Mouse (Mus musculus) left cerebral cortex, postnatal 14 days (tissue): ENCODE data around the gene Ncf2. TPM values are rescaled to one million over a fixed set of nuclear protein-coding genes. Genes with fewer than 3 reads are reported as not detected.
"Not testable (repeated sequence)": the region's sequence is repeated elsewhere in the genome, so short reads cannot be mapped to it uniquely, and the experiment has no call there.

Source experiments
- DNase-seq, 2 experiments: peaks; one replicate each; pipeline ENCODE4 v3.0.0; 2021 to 2022; ENCODE audit warnings: low spot score in 2 of 2, mixed read lengths in 1 of 2
- intact Hi-C: fragments of 180-260 bp; cut with DNase I; formaldehyde crosslinking; loops from one replicate; pipeline ENCODE4 v1.15.1; 2025
- long read RNA-seq, 2 experiments: library from polyadenylated mRNA; stranded (forward); transcript quantifications; one replicate each; pipeline ENCODE4 v2.0.0; 2021
- total RNA-seq, 2 experiments: library from RNA; stranded (reverse); gene quantifications; 2 replicates each; pipeline ENCODE4 v1.2.3; 2021

The Ncf2 gene
- total RNA-seq = 1 to 10 TPM; 3.4 to 3.9 TPM
- long read RNA-seq, experiment 1, partial matches to known transcripts = 0 of 8 reads
- long read RNA-seq, experiment 1, other reads (novel, unspliced or antisense) = 6 of 8 reads
- long read RNA-seq, experiment 2, partial matches to known transcripts = 0 of 10 reads
- long read RNA-seq, experiment 2, other reads (novel, unspliced or antisense) = 9 of 10 reads

DNA sequence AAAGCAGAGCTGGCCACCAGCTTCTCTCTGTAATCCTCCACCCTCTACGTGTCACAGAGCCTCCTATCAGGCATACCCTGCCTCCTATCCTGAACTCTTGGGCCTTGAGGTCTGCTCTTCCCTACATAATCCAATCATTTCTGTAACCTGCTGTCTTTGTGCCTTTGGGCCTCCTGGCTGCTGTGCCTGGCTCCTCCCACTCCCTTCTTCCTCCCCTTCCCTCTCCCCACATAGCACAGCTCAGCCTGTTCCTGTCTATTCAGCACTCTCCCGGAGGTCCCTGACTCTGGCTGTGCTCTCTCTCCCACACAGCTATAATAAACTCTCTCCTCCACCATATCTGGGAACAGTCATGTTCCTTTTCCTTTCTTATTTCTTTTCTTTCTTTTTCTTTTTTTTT lies at the start of gene Ncf2:
TSS of gene Ncf2 (plus strand) at position 298 of the 400 bp plus-strand sequence.
- intact Hi-C loops = no loop called here
- DNase-seq = peak in 1 of 2 experiments; percentile 20

DNA sequence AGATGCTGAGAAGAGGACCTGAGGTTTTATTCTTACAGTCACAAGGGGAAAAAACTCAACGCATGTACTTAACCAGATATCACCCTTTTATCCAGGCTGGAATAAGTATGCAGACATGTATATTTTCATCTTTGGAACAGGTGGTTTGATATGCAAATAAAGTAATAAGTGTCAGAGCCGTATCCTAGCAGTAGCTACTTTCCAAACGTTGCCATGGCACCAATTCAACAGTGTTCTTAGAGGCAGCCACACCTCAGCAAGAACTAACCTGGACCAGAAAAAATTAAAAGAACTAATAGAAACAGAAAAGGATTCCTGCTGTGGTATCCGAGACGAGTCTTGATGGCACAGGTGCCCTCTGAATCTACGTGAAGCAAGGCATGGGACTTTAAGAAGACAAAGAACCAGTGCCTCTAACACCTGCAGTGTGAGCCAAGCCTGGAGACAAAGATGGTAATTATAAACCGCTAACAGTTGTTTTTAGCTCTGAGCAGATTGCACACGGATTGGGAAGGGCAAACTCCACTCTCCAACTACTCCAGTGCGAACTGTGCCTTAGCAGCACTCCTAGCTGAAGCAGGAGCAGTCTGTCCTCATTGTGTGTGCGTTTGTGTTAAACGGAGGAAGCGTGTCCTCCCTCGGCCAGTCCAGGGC lies 49.6 kb upstream of the Ncf2 start, which contains the start of gene Apobec4:
TSS of gene Apobec4 (plus strand) at position 240 of the 654 bp plus-strand sequence.
- peak; percentile 56 to 71 for DNase-seq
- intact Hi-C loops = no loop called here

DNA sequence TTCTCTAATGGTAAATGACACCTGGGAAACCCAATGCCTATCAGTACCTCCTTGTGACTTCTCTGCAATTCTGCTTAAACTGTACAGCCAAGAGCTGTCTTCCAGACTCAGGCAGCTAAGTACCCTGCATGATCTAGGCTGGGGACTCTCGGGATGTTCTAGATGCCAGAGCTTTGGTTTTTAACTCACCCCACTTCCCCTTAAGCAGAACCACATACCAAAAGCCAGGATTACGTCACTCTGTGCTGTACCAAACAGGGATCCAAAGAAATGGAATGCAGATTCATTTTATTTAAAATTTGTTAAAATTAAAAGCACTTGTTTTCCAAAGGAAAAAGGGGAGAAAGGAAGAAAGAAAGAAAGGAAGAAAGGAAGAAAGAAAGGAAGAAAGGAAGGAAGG lies 38.2 kb upstream of the Ncf2 start:
- intact Hi-C loops = no loop called here
- DNase-seq = no peak

DNA sequence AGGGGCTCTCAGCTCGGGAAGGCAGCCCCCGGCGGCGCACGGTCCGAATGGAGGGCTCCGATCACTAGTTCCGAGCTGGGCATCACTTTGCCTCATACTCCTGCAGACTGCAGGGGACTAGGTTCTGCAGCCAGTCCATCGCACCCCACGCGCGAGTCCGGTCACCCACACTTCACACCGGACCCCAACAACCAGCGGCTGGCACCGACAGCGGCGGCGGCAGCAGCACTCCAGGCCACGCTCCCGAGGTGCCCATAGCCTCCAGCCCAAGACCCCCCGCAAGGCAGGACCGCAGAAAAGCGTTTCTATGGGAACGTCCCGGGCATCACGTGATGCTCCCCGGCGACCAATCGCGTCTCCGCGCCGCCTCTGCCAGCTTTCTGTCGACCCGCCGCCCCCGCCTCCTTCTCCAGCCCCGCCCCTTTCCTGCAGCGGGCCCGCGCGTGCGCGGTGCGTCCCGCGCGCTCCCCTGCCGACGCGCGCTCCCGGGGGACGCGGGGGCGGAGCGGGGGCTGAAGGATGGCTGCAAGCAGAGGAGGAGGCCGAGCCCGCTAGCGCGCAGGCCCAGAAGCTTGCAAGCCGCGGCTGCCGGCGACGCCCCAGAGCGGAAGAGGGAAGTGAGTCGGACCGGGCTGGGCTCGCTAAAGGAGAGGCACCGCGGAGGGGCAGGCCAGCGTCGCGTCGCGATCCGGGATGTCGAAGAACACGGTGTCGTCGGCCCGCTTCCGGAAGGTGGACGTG lies 33.8 kb upstream of the Ncf2 start, which contains the start of the genes Rgl1 and Arpc5:
TSS of gene Rgl1 (minus strand) at position 320 of the 741 bp plus-strand sequence.
TSS of gene Arpc5 (plus strand) at position 511 of the 741 bp plus-strand sequence.
- peak; percentile 97 to 98 for DNase-seq
- intact Hi-C loops = loop anchor here (5.0 kb wide), 2 partner anchors 71 to 136 kb away; partner anchors contain the start of gene Smg7

DNA sequence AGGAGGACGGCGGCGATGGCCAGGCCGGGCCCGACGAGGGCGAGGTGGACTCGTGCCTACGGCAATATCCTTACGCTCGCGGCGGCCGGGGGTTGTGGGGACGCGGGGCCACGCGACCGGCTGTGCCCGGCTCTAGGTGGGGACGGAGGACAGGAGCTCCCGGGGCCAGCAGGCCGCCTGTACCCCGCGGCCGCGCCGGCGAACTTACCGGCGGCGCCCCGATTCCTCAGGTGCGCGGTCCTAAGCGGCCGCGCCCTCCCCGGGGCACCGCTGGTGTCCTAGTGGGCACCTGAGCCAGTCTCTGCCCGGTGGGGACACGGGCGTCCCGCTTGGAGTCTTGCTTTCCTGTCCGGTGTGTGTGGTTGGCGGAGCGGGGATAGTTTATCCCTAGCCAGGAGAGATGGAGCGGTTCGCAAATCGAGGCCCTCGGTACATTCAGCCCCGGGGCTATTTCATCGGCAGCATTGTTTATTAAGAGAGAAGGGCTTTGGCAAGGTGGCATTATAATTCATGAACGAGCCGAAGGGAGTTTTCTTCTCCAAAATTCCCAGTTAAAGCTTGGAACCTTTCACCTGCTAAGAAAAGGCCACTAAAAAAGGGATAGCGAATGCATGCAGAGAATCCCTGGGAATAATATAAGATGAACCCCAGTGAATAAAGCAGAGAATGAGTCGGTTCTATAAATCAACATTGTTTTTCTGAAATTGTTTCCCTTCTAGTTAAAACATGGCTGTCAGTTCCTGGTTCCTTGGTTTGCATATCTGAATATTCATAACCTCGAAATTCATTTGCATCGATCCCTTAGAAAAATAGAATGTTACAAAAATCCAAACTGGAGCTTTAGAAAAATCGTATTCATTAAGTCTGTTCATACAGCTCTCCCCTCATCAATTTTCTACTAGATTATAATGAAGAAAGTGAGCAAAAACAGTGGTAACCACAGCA lies 32.9 kb upstream of the Ncf2 start:
- DNase-seq = peak; percentile 30
- intact Hi-C loops = loop anchor here (5.0 kb wide), 2 partner anchors 70 to 135 kb away; partner anchors contain the start of gene Smg7

DNA sequence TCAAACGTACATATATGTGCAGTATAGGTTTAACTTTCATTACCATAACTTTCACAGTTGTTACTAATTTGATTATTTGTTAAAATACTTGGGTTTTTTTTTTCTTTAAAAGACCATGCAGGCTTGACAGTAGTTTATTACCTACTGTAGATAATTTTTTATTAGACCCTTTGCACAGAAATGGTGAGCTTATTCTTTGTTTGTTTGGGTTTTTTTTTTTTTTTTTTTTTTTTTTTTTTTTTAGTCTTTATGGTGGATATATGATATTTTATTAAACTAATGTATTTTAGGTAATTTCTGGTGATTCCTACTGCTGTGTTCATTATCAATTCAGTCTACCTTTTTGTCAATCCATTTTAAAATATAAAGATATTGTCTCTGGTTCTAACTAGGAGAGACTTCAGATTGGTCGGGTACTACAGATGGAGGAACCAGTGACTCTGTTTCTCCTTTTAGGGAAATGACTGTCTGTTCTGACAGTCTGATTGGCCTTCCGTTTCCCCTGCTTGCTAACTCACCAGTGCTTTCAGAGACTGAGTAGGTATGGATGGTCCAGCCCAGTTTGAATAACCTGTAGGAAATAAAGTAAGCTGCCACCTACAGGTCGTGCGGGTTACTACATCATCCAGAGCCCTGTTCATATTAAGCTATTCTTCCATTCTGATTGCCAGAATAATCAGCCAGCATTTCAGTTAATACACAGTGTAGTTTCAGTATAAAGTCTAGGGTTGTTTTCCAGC lies 32.1 kb upstream of the Ncf2 start:
- intact Hi-C loops = loop anchor here (2.0 to 5.0 kb wide), 3 partner anchors 69 to 243 kb away; partner anchors contain the start of gene Smg7
- DNase-seq = peak; percentile 93 to 94

DNA sequence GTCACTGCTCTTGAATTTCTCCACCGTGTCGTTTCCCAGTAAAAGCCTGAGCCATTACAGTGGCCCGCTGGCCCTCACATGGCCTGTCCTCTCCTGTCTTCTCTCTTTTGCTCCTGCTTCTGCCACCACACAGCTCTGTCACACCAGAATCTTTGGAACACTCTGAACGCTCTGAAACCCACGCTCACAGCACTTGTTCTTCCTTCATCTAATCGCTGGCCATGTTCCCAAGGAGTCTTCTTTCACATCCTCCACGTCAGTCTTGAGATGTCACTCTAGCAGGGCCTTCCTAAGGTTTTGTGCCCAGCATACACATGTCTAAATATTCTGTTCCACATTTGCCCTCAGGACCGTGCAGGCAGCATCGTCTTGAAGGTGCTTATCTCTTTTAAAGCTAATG lies 29.0 kb upstream of the Ncf2 start:
- intact Hi-C loops = no loop called here
- no peak for DNase-seq

DNA sequence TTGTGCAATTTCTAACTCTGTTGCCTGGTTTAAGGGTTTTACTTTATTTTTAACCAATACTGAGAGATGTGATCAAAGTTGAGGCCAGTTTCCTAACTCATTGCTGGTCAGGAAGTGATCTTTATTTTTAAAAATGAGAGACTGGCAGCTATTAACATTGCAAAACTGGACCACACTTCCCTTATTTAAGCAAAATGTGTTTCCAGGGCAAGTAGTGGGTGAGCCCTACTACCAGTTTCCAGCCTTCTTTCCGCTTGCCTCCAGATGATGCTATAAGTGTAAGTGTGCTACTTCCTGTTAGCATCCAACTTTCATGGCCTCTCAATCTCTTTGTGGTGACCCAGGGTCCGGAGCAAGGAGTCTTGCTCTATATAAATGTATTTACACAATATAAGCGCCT lies 25.4 kb upstream of the Ncf2 start:
- intact Hi-C loops, DNase-seq: not testable (repeated sequence)

DNA sequence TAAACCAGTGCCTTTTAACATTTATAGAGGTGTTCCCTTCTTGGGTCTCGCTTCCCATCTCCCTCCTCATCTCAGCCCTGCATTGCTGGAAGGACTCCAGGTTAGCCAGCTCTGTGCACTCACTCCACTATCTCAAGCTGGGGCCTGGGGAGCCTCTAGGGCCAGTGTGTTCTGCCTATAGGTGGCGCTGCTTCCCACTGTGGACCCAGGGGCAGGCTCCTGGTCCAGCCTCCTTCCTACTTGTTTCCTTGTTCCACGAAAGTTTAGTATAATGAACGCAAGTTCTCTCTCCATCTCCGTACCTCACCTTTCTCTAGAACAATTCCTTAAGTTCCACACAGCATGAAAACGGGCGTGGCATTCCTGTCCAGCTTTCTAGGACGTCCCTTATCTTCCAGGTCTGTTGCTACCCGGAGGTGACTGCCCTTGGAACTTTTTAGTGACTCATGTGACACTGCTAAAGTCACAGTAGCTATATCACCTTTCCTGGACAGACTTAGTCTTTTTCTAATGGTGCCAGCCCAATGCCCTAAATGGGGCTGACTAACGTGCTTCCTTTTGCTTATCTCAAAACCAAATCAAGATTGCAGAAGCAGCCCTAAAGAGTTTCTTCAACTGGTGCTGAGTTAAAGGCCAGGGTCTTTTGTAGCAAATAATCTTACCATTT lies 20.8 kb upstream of the Ncf2 start:
- intact Hi-C loops = no loop called here
- DNase-seq = peak; percentile 41 to 71

DNA sequence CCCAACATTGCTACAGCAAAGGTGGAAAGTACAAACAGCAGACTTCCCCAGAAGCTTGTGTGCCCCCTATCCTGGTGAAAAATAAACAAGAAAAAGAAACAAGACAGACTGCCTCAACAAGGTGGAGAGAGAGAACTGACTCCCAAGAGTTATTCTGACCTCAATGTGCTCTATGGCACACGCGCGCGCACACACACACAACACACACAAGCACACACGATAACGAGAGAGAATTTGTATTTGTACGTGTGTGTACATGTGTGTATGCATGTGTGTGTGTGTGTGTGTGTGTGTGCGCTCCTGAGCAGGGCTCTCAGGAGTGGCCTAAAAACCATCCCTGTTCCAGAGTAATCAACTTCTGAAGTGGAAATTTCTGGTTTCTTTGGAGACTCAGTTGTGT lies 15.4 kb upstream of the Ncf2 start:
- no peak for DNase-seq
- intact Hi-C loops = loop anchor here (5.0 kb wide), 1 partner anchor 48 kb away; no protein-coding TSS in a partner anchor

DNA sequence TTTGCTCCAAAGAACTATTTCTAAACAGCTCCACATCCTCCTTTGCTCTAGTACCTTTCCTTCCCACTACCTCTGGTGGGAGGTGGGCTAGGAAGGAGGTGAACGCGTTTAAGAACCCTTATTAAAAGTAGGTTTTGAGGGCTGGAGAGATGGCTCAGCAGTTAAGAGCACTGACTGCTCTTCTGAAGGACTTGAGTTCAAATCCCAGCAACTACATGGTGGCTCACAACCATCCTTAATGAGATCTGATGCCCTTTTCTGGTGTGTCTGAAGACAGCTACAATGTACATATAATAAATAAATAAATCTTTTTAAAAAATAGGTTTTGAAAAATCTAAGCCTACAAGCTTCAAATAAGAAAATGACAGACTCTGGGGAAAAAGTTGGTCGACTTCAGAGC lies 14.5 kb upstream of the Ncf2 start:
- DNase-seq, intact Hi-C loops: not testable (repeated sequence)

DNA sequence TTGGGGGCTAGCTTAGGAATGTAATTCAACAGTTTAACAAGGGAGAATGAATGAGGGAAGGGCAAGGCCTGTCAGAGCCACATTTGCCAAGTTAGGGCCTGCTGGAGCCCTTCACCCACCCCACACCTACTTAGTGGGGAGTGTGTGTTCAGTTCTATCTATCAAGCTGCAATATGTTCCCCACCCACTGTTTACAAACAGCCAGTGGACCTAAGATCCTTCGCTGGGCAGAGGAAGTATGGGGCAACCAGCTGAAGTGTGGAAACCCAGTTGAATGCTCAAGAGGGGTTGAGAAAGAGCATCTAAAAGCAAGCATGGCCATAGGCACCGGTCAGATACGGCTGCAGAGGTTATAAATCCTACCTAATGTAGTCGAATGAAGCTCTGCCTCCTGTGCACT lies 13.0 kb upstream of the Ncf2 start:
- DNase-seq = no peak
- intact Hi-C loops = no loop called here

DNA sequence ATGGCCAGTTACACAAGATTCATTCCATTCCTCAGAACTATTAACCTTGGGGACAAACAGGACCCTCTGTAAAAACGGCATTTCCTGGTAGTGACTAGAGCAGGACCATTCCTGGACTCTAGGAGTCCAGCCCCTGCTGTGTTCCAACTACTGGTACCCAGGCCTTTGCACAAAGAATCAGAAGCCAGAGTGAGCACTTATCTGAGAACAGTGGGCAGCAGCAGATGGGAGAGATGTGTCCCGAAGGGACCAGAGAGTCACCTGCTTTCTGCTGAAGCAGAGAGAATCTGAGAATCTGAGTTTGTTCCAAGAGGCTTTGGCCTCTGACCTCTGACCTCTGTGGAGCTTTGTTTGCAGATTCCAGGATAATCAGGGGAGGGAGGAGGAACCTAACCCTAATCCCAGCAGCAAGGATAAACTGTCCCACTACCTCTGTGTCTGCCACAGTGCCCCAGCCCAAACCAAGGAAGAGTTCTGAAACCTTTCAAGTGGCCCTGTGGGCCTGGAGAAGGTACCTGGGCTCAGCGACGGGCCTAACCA lies 11.8 kb upstream of the Ncf2 start:
- intact Hi-C loops = no loop called here
- DNase-seq = no peak

DNA sequence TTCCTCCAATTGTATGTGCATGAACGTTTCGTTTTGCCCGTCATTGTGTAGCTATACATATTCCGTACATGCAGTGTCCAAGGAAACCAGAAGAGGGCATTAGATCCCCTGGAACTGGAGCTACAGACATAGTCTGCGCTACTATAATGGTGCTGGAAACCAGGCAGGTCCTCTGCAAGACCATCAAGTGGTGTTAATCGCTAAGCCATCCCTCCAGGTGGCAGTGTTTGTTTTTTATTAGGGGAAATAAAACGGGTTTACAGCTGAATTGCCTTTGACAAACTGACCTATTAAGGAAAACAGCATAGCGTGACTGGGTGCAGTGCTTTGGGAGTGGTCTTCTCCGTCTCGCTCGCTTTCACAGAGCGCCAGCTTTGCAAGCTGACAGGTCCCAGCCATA lies 9.7 kb upstream of the Ncf2 start:
- intact Hi-C loops = loop anchor here (5.0 kb wide), 1 partner anchor 112 kb away; the partner anchor contains the start of gene Smg7
- peak; percentile 38 to 46 for DNase-seq

DNA sequence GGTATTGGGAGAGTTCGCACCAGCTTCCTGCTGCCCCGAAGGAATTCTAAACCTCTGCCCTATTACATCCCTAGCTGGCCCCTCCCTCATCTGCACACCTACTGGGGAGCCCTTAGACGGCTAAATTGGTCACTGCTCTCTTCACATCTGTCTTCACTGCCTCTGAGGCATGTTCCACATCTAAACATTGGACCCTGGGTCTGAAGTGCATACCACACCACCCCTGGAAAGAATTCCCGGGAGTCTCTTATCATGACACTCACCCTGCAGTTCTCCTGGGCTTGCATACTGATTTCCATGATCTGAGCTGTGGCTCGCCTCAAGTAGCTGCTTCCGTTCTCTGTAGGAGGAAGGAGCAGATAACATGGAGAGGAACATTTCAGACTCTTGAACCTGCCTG lies 9.2 kb upstream of the Ncf2 start:
- DNase-seq = no peak
- intact Hi-C loops = loop anchor here (5.0 kb wide), 1 partner anchor 111 kb away; the partner anchor contains the start of gene Smg7

DNA sequence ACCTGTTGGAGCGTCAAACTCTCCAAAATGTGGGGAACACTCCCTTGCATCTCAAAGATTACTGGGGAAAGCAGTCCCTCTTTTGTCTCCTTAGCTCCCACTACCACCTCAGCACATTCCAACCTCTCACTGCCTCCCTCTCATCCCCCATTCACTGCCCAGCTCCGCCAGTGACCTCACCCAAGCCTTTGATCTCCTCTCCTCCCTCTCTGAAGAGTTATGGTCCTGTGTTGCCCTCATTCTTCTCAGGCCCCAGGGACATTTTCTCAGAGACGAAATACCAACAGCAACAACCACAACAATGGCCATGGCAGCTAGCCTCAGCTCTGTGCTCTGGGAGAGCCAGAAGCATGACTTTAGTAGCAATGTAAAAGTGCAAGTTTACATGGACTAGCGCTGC lies 8.7 kb upstream of the Ncf2 start:
- intact Hi-C loops = loop anchor here (5.0 kb wide), 1 partner anchor 111 kb away; the partner anchor contains the start of gene Smg7
- no peak for DNase-seq
